Mouse (Mus musculus) left cerebral cortex, postnatal 4 days (tissue): ENCODE measurements at regions not wholly inside any gene's neighbourhood (a gene's known extent, or its start where the extent isn't known, plus 50 kb on each side); places are given as distances from the start of the nearest gene placed in this dataset.
A peak's percentile ranks its signal among the peaks of the same experiment; 100 is the strongest.

Experiments
- DNase-seq: peaks from one replicate; pipeline ENCODE4 v3.0.0-alpha.2; 2022
- intact Hi-C: fragments of 180-260 bp; cut with DNase I; formaldehyde crosslinking; loops from one replicate; pipeline ENCODE4 v1.15.1; 2025

DNA sequence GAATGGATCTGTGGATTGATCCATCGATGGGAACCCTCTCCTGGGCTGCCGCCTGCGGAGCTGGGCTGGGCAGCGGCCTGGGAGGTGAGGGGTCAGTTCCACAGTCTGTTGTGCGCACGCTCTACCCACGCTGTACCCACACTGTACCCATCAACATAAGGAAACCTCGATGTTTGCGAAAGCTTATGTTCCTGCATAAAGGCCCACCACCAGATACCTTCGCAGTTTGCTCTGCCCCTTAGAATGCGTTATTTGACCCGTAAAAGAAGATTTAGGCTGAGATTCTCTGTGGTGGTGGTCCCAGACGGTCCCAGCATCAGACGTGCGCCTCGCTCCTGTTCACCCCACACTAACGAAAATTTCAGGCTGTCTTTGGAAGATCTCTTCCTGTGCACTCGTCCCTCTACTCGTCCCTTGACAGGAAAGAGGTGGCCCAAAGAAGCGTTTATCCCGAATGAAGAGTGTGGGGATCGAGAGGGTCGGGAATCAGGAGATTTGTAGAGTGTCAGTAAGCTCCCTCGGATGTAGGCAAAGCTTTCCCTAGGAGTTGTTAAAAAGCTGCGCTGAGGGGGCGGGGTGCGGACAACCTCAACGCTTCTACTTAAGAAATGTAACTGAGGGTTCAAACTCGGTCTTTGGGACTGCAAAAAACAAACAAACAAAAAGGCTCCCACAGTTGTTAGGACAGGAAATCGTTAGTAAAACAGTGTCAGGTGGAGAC is 123.9 kb downstream of the Tmem161b start:
- DNase-seq = peak; percentile 61
- intact Hi-C loops = loop anchor here (2.0 to 10.0 kb wide), 7 partner anchors 221 to 819 kb away; no protein-coding TSS in a partner anchor

DNA sequence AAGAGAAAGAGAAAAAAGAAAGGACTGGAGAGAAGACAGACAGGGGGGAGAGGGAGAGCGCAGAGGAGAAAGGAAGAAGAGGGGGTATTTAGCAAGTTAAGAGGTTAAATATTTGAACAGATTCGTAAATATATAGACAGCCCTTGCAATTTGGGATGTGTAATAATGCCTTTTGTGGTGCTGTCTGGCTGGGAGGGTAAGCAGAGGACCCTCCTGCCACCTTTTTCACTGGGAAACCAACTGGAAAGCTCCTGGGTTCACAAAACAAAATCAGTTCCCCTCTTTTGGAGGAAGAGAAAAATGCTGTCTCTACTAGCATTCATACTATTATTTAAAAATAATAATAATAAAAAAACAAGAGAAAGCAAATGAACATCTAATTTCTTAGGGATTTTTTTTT is 124.5 kb downstream of the Tmem161b start:
- DNase-seq = no peak

DNA sequence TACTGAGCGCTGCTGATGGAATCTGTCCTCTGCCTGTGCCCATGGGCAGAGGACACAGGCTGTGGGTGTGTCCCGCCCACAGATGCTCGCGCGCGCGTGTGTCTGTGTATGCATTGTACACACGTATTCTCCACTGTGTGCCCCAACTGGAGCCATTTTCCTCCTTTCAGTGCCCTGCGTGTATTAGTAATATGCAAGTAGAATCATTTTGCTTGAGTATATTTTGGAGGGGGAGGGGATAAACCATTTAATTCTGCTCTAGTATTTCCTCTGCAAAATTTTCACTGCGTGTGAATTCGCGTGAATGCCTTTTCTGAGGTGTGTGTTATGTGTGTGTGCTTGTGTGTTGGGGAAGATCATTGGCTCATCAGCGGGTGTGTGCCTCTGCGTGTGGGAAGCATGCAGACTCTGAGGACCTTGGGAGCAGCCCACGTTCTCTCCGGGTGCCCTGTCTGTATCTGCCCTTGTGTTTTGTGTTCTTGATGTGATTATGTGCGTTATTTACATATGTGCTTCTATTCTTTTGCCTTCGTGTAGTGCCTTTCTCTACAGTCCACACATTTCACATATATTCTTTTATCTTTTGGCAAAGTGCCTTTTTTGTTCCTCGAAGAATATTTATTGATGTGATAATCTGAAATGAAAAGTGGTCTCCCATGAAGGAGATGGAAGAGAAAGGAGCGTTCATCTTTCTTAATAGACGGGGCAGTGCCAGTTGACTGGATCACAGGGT is 125.3 kb downstream of the Tmem161b start:
- intact Hi-C loops = loop anchor here (2.0 to 10.0 kb wide), 4 partner anchors 220 to 817 kb away; no protein-coding TSS in a partner anchor

More for the DNA sequence above, 124.5 kb downstream of the Tmem161b start:
- intact Hi-C loops = loop anchor here (2.0 to 10.0 kb wide), 4 partner anchors 221 to 818 kb away; no protein-coding TSS in a partner anchor

DNA sequence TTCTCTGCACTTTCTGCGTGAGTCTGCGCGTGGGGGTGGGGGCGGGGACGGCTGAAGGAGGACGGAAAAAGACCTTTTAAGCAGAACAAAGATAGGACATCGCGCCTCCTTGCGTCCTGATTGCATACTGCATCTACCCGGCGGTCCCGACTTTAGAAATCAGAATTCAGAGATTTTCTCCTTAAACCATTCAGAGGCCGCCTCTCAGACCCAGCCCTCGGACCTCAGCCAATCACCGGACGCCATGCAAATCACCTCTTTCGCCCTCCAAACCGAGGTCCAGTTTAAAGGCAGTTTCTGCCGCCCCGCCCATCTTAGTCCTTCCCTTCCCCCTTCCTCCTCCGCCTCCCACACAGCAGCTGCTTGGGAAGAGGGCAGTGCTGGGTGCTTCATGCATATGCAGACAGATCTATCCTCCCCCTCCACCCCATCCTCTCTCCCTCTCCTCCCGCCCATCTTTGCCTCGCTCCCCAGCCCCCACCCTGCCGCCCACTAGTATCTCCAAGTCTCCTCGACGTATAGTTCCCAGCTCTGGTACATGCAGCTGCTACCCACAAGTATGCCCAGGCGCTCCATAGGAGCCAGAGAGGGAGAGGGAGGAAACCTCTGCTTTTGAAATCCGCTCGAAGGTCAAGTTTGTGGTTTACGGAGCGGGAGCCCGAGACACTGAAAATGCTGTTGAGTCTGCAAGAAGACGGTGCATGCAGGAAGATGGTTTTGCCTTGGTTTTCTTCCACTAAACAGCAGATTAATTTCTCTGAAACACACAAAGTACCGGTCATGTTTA is 126.0 kb downstream of the Tmem161b start:
- intact Hi-C loops = loop anchor here (2.0 to 10.0 kb wide), 5 partner anchors 219 to 817 kb away; no protein-coding TSS in a partner anchor
- peak; percentile 99 for DNase-seq

More for the DNA sequence above, 125.3 kb downstream of the Tmem161b start:
- DNase-seq = peak; percentile 83

DNA sequence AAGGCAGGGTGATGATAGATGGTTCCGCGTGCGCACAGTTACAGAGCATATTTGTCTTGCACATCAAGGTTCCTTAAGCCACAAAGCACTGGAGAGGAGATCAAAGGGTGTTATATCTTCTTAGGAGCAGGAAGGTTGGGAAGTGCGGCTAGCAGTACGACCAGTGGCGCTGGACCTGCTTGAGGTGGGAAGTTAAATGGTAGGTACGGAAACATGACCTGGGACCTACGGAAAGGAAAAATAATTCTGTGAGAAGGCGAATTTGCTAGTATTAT is 126.5 kb downstream of the Tmem161b start:
- intact Hi-C loops = loop anchor here (2.0 to 10.0 kb wide), 4 partner anchors 219 to 816 kb away; no protein-coding TSS in a partner anchor
- DNase-seq = no peak

DNA sequence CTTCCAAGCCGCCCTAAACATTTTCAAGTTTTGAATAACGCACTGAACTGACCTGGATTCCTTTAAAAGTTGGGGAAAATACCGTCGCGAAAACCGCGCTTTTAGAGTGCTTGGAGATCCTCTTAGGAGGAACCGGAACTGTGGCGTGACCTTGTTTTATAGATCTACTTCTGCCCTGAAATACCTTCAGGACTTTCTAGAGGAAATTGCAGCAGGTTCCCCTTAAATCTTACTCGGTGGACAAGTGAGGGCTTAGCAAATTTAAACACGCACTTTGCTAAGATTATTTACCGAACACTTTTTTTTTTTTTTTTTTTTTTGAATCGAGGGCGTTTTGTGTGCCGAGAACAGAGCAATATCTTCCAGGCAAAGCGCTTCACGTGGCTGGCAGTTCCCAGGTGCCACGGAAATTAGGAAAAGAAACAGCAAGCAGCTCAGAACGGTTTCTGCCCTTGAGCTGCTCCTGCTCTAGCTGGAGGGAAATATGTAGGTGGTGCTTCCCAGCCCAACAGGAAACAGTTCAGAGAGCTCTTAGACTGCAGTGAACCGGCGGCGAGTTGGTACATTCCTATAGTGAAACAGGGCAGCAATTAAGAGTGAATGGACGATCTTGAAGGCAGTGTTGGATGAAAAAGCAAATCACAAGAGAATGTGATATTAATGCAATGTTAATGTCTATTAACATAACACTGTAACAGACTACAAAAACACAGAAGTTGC is 127.1 kb downstream of the Tmem161b start:
- intact Hi-C loops = loop anchor here (2.0 to 10.0 kb wide), 4 partner anchors 218 to 816 kb away; no protein-coding TSS in a partner anchor
- DNase-seq = peak; percentile 62

DNA sequence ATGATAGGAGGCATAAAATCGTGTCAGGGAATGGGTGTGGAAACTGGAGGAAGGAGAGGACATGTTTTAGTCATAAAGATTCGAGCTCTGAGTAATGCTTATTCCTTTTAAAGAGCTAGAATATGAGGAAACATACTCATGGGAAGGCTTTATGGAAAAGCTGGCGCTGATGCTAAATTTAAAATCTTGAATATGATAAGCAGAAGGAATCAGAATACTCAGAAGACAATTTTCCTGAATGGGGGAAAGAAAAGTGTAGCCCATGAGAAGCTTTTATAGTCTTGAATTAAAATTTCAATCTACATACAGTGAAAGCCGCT is 127.6 kb downstream of the Tmem161b start:
- DNase-seq = no peak
- intact Hi-C loops = loop anchor here (2.0 to 10.0 kb wide), 5 partner anchors 218 to 815 kb away; no protein-coding TSS in a partner anchor

DNA sequence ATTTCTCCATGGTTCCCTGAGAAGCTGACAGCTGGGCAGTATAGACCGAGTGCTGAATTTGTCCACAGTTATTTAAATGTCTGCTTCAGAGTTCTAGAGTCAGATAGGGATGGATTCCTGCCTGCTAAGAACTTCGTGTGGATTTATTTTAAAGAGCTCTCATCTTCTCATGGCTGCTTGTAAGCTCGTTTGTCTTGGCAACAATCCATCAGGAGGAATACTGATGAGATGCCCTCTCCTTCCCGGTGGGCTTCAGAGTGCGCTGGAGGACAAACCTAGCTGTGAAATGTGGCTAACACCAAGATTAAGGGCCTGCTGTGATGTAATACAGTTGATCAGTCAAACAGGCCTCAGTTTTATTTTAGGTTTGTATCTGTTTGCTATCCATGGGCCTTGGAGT is 128.7 kb downstream of the Tmem161b start:
- no peak for DNase-seq
- intact Hi-C loops = loop anchor here (5.0 kb wide), 1 partner anchor 262 kb away; no protein-coding TSS in a partner anchor

DNA sequence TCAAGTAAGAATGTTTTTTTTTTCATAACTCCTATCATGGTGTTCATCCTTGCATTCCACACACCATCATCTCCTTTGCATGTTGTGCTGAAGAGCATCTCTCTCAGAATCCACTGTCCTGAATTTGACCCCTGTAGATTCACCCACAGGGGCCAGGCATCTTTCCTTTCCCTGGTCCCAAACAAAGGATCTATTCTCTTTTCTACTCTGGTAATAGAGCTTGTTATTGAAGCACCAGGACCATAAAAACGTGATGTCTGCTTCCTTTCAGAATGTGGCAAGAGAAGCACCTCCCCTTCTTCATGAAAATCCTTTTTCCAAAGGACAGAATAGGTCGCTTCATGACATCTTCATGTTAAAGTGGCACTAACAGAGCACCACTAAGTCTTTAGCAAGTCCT is 134.4 kb downstream of the Tmem161b start:
- DNase-seq = no peak
- intact Hi-C loops = no loop called here

DNA sequence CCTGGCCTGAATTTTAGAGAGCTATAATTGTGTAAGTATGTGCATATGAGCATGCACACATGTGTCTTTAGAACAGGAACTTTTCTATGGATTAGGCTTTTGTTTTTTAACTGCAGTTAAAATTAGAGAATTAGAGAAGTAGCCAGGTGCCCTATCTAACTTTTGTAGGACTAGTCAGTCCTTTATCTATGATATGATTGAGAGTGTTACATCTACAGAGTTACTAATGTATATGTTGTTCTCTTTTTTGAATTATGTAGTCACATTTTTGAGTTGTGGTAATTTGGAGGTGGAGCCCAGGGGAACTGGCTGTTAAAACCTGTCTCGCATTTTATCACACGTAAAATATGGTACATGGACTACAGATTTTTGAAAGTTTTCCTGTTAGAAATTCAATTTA is 138.4 kb downstream of the Tmem161b start:
- DNase-seq = no peak
- intact Hi-C loops = no loop called here

DNA sequence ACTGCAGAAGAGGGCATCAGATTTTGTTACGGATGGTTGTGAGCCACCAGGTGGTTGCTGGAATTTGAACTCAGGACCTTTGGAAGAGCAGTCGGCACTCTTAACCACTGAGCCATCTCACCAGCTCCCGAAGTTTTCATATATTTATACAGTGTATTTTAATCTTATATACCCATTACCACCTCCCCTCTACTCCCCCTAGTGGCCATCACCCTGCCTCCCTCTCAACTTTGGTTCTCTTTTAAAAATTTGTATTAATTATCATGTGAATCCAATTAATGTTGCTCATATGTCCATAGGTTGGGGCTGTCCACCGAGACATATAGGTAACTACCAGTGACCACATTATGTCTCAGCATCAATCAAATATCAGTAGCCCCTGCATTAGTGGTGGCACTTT is 142.0 kb downstream of the Tmem161b start:
- DNase-seq = no peak
- intact Hi-C loops = no loop called here

DNA sequence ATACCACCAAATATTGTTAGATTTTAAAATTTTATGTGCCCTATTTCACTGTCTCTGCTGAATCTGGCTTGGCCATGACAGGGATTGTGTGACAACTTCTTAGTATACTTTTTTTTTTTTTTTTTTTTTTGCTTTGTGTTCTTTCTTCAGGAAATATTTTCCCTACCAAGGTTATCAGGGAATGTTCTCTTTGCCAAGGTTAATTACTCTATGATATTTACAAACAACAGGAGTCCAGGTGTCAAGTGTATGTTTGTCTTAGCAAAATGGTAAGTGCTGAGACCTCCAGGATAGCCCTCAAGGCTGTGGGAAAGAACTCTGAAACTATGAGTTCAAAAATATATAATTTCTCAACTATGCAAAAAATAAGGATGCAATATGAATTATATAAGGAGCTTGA is 143.4 kb downstream of the Tmem161b start:
- intact Hi-C loops = no loop called here
- no peak for DNase-seq

DNA sequence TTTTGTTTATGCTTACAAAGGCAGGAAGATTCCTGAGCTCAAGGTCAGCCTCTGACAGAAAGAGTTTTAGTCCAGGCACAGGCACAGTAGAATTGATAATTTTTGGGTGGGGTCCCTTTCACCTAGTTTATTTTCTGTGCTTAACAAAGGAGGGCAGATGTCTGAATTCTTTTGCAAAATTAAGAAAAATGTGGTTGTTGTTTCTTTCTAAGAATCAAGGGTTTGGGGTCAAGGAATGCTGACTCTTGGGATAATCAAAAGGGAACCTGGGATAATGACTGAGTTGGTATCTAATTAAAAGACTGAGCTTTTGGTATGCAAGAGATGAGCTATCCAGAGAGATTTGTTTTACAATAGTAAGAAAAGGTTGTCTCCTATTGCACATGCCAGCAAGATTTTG is 143.9 kb downstream of the Tmem161b start:
- DNase-seq = no peak
- intact Hi-C loops = no loop called here

DNA sequence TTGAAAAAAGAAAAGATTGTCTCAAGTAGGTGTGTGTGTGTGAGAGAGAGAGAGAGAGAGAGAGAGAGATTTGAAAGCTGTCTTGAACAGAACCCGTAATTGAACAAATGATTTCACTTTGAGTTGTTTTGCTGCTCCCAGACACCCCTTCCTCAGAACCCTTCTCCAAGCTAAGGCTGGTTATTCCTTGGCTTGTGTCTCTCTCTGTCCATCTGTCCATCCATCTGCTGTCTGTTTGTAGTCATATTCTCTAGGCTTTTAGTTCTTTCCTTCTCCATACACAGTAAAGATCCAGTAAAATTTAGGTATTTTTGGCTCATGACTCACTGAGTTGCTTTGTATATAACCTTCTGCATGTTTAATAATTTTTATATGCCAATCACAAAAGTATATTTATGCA is 144.7 kb downstream of the Tmem161b start:
- DNase-seq = no peak
- intact Hi-C loops = no loop called here

DNA sequence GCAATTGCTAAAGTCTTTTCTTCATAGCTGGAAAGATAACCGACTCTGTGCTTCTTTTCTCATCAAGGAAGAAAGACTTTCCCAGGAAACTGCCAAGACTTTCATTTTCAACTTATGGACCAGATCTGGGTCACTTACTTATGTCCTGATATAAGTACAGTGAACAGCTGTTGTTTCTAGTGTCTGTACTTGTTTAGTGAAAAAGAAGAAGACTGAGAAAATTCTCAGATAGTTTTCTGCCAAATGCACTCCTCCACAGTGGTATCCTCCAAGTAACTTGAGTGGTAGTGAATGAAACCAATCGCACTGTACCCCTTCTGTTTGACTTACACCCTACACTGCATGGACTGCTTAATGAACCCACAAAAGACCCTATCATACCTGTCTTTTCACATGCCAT is 146.1 kb downstream of the Tmem161b start:
- DNase-seq = no peak
- intact Hi-C loops = no loop called here

DNA sequence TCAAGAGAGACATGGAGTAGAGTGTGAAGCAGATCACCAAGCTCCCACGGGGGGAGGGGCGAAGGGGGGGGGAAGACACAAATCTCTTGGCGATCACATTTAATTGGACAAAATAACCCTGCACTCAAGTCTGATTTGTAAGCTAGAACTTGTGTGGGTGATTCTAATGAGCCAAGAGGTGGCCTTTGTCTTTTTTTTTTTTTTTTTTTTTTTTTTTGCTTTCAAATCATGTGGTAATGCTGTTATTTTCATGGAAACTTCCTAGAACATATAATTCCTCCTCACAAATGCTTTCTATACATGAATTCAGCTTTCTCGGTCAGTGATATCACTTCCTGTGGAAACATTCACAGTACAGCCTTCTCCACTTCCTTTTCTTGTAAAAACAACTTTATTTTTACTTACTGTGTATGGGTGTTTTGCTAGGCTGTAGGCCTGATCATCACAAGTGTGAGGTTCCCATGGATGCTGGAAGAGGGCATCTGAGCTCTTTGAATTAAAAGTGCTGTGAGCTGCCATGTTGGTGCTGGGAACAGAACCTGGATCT is 152.7 kb downstream of the Tmem161b start:
- intact Hi-C loops = no loop called here
- no peak for DNase-seq

DNA sequence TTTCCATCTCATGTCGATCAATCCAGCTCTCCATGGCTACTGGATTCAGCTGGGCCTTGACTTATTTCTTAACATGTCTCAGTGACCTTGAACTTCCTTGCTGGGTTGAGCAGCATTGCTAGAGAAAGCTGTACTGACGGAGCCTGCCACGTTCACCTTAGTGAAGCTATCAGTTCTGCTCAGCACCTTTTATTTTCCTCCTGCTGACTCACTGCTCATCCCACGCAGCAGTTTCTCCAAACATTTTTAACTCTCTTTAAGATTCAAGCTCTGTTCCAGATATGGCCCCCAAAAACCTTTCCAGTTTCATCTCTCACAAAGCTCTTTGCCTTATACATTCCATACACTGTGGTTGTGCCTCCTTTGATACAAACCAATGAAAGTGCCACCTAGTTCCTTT is 153.8 kb downstream of the Tmem161b start:
- no peak for DNase-seq
- intact Hi-C loops = no loop called here

DNA sequence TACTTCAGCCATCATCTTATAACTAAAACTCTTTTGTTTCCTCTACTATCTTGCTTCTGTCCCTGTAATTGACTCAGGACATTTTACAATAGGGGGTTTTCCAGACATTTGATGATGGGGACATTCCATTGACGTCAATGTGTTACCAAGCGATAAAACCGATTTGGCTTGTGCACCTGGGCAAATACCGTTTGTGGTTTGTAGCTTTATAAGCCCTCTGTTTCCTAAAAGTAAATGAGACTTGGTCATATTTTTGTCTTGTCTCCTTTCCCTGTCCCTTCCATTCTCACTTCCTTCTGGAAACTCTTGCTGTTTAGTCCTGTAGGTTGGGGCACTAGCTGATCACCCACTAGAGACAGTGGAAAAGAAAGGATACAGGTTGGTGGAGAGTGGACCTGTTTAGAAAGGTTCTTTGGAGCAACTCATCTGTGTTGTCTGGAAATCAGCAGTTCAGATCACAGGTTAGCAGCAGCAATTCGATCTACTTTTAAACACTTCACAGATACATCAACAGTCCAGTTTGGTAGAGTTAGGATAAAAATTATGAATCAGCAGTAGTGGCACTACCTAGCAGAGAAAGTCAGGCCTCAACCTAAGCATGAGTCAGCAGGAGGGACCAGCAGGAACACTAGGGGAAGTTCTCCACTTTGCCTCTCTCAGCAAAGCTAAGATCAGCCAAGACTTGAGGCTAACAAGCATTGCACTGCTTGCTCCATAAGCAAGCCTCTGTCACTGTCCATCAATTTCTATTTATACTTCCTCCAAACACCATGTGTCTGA is 156.6 kb downstream of the Tmem161b start:
- intact Hi-C loops = no loop called here
- no peak for DNase-seq

DNA sequence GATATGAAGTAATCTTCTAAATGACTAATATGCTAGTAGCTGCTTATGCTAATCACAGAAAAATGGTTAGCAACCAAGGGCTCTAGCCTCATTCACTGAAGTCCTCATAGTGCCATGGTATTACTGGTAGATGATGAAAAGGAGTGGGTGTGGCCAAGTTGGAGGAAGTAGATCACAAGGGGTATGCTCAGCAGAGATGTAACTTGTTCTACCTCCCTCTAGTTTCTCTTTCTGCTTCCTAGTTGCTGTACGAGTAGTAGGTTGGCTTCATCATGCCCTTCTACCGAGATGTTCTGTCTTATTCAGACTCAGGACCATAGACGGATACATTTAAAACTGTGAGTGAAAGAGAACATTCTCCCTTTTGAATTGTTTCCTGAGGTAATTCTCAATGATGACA is 169.5 kb downstream of the Tmem161b start:
- DNase-seq = no peak
- intact Hi-C loops = no loop called here
